Mouse (Mus musculus) intestine, embryonic 15.5 days (tissue): ENCODE data around the gene Trpv2. TPM values are rescaled to one million over a fixed set of nuclear protein-coding genes. Genes with fewer than 3 reads are reported as not detected.
A peak's percentile ranks its signal among the peaks of the same experiment; 100 is the strongest.

Experiments
- ATAC-seq: fragments of 200-750 bp; cut with Nextera tagmentation; 2 replicates; pipeline ENCODE4 v1.8.0; 2017; ENCODE audit warnings: moderate TSS enrichment, moderate library complexity
- H3K27ac ChIP-seq: fragments of 300-500 bp; sonication (generic); 2 replicates; pipeline ENCODE4 v1.5.1; 2015; ENCODE audit warnings: mild to moderate bottlenecking, inconsistent platforms
- H3K27me3 ChIP-seq: fragments of 300-500 bp; sonication (generic); replicated peaks from 2 replicates; pipeline ENCODE4 v1.6.1; 2015; ENCODE audit warnings: inconsistent platforms
- H3K36me3 ChIP-seq: fragments of 300-500 bp; sonication (generic); 2 replicates; pipeline ENCODE4 v1.6.1; 2015; ENCODE audit warnings: inconsistent platforms
- H3K4me1 ChIP-seq: fragments of 300-500 bp; sonication (generic); replicated peaks from 2 replicates; pipeline ENCODE4 v1.6.1; 2015; ENCODE audit warnings: inconsistent platforms
- H3K4me2 ChIP-seq: fragments of 300-500 bp; sonication (generic); replicated peaks from 2 replicates; pipeline ENCODE4 v1.6.1; 2015; ENCODE audit warnings: mild to moderate bottlenecking, inconsistent platforms
- H3K4me3 ChIP-seq: fragments of 300-500 bp; sonication (generic); replicated peaks from 2 replicates; pipeline ENCODE4 v1.5.1; 2015; ENCODE audit warnings: inconsistent platforms
- H3K9ac ChIP-seq: fragments of 300-500 bp; sonication (generic); 2 replicates; pipeline ENCODE4 v1.6.1; 2015; ENCODE audit warnings: inconsistent platforms
- H3K9me3 ChIP-seq: fragments of 300-500 bp; sonication (generic); 2 replicates; pipeline ENCODE4 v1.6.1; 2016; ENCODE audit warnings: inconsistent platforms
- WGBS: fragments of 180-500 bp; shearing (Covaris S2); methylation state at CpG from one replicate; pipeline ENCODE4 v1.1.7; 2015; 5-methylcytosine and 5-hydroxymethylcytosine counted together
- polyA plus RNA-seq: library from polyadenylated mRNA; unstranded; fragments of >200 nt; fragmentation: Nextera tagmentation; extraction: Ambion mirVana; gene quantifications from 2 replicates; pipeline ENCODE4 v1.2.1, GENCODE M21; 2015

Gene Trpv2
- polyA plus RNA-seq, 1 experiment from 2014 or later, result 10.7 TPM

DNA sequence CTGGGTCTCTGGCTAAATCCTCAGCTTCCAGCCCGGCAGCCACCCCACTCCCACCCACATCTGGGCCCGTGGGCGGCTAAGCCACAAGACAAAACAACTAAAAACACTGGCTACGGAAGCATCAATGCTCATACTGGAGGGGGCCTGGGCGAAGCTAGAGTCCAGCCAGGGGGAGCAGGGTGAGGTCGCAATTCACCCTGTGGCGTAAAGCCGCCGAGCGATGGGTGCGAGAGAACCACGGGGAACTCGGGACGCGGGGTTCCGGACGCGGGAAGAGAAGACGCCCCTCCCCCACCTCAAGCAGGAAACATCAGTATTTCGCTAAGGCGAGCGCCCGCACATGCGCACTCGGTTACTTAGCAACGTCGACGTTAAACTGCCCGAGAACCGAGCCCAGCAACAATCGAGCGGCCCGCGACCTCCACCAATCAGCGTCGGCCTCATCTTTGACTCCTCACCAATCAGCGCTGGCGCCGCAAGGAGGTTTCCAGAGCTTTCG is 23.5 kb upstream of the Trpv2 start, which contains the start of gene Ubb:
TSS of gene Ubb (plus strand) at position 445 of the 499 bp plus-strand sequence.
- peak within 1 kb of the TSS; percentile 66 for H3K4me2 ChIP-seq
- WGBS, result under 1% methylated on average over 40 of the region's 40 CpGs
- H3K4me1 ChIP-seq, result peaks cover 13% of the 10 kb centered on the region; the same call in 1 of the 2 replicates
- H3K36me3 ChIP-seq, result no peaks in the 10 kb centered on the region; the same call in 1 of the 2 replicates
- H3K9me3 ChIP-seq, result no peaks in the 10 kb centered on the region
- peak within 1 kb of the TSS; percentile 85 for H3K9ac ChIP-seq
- peak within 1 kb of the TSS; percentile 66 for H3K4me3 ChIP-seq
- peak within 1 kb of the TSS; percentile 97 for H3K27ac ChIP-seq
- ATAC-seq, result peak; percentile 97
- H3K27me3 ChIP-seq, result no peaks in the 10 kb centered on the region

DNA sequence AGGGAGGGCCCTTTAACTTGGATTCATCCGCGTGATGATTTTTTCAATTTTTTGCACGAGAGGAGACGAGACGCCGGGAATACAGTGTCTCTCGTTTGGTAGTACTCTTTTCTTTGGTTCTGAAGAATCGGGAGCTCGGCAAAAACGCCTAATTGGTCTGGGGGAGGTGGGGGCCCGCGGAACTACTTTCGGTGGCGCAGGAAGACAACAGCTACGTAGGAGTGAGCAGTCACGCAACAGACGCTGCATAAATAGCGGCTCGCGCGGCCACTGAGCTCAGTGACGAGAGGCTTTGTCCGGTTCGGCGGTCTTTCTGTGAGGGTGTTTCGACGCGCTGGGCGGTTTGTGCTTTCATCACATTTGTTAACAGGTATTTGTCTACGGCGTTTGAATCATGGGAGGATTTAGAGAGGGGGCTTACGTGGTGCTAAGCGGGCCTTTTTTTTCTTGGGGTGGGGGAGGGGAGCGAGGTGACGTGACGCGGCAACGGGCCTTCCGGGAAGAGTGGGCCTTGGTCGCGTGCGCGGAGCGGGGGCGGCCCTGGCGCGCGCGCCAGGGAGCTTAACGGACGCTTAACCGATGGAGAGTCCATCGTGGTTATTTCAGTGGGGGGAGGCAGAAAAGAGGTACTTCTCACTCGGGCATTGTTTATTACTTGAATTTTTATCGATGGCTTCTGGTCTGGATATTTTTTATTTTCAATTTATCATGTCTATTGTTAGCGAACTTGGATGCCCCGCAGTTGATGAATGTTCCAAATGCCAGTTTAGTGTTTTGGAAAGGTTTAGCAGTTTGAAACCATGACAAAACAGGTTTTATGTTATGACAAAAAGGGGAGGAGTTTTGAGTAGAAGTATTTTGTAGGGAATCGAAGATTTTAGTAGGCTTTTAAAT is 22.8 kb upstream of the Trpv2 start:
- H3K4me3 ChIP-seq, result peak overlapping the region; percentile 66
- no peaks in the 10 kb centered on the region for H3K9me3 ChIP-seq
- peak overlapping the region; percentile 97 for H3K27ac ChIP-seq
- no peaks in the 10 kb centered on the region; the same call in 1 of the 2 replicates for H3K36me3 ChIP-seq
- under 1% methylated on average over 58 of the region's 58 CpGs for WGBS
- peak; percentile 89 for ATAC-seq
- H3K9ac ChIP-seq, result peak overlapping the region; percentile 66
- H3K27me3 ChIP-seq, result no peaks in the 10 kb centered on the region
- peak overlapping the region; percentile 50 for H3K4me2 ChIP-seq
- peaks cover 13% of the 10 kb centered on the region; the same call in 1 of the 2 replicates for H3K4me1 ChIP-seq

DNA sequence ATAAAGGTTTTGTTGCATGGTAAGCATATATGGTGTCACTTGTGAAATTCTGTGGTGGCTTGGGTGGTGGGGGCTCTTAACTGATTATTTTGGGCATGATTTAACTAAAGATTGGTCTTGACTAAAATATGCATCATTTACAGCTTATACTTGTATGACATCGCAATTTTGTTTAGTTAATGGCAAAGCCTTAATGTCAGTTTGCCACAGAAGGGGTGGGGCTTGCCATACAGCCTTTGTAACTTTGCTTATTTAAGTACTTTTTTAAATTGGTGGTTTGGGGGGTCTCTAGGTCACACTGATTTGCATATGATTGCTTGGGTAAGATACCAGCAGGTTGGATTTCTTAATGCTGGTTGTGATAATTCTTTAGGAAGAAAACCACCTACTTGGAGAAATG is 21.1 kb upstream of the Trpv2 start:
- Histone ChIP-seq H3K9ac (peak overlapping the region; percentile 21), H3K27ac (no peak overlapping the region), H3K4me1 (peaks cover 13% of the 10 kb centered on the region; the same call in 1 of the 2 replicates), H3K36me3 (no peaks in the 10 kb centered on the region; the same call in 1 of the 2 replicates), H3K4me2 (peak overlapping the region; percentile 79), H3K9me3 (no peaks in the 10 kb centered on the region), H3K4me3 (peak overlapping the region; percentile 41), H3K27me3 (no peaks in the 10 kb centered on the region)
- 20% methylated on average over 1 of the region's 1 CpGs for WGBS
- no peak for ATAC-seq

DNA sequence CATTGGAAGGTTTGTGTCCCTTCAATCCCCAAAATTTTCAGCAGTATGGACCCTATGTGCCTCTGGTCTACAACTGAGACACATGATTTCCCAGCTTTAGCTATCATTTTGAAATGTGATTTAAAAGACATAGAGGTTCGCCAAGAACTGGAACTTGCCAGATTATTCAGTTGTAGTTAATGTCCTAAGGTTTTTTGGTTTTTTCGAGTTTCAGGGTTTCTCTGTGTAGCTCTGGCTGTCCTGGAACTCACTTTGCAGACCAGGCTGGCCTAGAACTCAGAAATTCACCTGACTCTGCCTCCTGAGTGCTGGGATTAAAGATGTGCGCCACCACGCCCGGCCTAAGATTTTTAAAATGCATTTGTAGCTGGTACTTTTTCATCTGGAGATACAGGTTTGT is 20.7 kb upstream of the Trpv2 start:
- no peaks in the 10 kb centered on the region for H3K9me3 ChIP-seq
- peak overlapping the region; percentile 41 for H3K4me3 ChIP-seq
- no peaks in the 10 kb centered on the region; the same call in 1 of the 2 replicates for H3K36me3 ChIP-seq
- H3K27ac ChIP-seq, result no peak overlapping the region
- ATAC-seq, result no peak
- H3K4me2 ChIP-seq, result peak overlapping the region; percentile 79
- H3K4me1 ChIP-seq, result peaks cover 13% of the 10 kb centered on the region; the same call in 1 of the 2 replicates
- WGBS, result 75% methylated on average over 5 of the region's 5 CpGs
- H3K27me3 ChIP-seq, result no peaks in the 10 kb centered on the region
- H3K9ac ChIP-seq, result peak overlapping the region; percentile 21

DNA sequence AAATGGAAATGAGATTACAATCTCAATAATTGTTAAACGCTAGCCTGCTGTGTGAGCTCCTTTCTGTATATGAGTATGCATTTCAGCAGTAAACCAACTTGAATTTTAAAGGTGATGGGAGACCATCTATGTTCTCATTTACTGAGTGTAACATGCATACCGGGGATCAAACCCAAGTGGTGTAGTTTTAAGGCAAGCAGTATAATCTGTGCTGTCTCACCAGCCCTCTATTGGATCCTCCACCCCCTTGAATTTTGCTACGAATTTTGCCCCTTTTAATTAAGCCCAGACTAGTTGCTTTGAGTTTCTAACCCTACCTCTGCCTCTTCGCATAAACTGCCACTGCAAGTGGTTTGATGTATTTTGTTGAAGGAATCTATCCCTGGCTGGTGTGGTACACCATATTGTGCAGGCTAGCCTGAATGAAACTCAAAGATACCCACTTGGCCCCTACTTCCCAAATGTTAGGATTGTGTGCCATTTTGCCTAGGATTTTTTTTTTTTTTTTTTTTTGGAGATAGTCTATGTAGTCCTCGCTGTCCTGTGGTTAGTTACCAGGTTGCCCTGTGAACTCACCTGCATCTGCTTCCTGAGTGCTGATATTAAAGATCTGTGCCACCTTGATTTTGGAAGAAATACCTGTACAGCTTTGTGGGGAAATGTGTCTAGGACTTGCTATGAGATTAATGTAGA is 20.0 kb upstream of the Trpv2 start:
- Histone ChIP-seq H3K4me2 (peak overlapping the region; percentile 79), H3K27me3 (no peaks in the 10 kb centered on the region), H3K4me3 (peak overlapping the region; percentile 41), H3K4me1 (peaks cover 15% of the 10 kb centered on the region; the same call in 1 of the 2 replicates), H3K9me3 (no peaks in the 10 kb centered on the region), H3K9ac (peak overlapping the region; percentile 21; the same call in 1 of the 2 replicates), H3K36me3 (no peaks in the 10 kb centered on the region; the same call in 1 of the 2 replicates), H3K27ac (no peak overlapping the region)
- WGBS, result 75% methylated on average over 5 of the region's 5 CpGs
- ATAC-seq, result no peak

DNA sequence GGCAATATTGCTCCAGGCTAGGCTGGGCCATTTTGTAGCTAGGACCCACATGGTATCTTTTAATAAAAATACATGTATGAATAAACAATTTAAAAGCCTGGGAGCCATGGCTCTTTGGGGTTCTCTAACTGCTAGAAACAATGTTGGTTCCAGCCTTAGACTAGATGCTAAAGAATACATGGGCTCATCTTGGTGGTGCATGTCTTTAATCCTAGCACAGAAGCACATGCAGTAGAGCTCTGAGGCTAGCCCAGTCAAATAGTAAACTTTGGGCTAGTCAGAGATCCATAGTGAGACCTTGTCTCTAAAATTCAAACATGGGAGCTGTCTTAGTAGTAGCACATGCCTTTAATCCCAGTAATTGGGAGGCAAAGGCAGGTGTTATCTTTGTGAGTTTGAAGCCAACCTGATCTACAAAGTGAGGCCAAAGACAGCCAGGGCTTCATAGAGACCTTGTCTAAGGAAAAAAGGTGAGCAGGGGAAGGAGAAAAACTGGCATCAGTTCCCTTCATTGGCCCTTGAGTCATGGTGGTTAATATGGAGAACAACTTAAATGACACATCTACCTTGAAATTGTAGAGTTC is 19.3 kb upstream of the Trpv2 start:
- H3K36me3 ChIP-seq, result no peaks in the 10 kb centered on the region; the same call in 1 of the 2 replicates
- peaks cover 15% of the 10 kb centered on the region; the same call in 1 of the 2 replicates for H3K4me1 ChIP-seq
- no peak for ATAC-seq
- H3K4me3 ChIP-seq, result no peak overlapping the region; the same call in 1 of the 2 replicates
- H3K9ac ChIP-seq, result no peak overlapping the region
- no peaks in the 10 kb centered on the region for H3K27me3 ChIP-seq
- H3K27ac ChIP-seq, result no peak overlapping the region
- H3K4me2 ChIP-seq, result peak overlapping the region; percentile 79
- no peaks in the 10 kb centered on the region for H3K9me3 ChIP-seq

DNA sequence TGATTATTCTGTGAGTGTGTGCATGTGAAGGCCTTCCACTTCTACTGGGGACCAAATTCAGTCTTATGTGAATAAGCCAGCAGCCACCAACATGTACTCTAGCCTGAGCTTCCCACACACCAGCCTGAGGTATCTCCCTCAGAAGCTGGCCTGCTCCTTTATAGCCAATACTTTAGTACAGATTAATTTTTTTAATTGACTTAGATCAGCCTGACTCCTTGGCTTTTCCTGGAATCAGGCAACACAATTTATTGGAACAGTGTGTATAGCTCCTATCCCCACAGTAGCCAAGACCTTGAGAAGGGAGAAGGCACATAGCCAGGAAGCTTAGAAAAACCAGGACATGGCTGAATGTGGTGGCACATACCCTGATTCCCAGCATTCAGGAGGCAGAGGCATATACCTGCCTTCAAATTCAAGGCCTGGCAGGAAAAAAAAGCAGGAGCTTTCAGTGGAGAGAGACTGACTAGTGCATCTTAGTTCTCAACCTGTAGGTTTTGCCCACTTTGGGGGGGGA is 18.3 kb upstream of the Trpv2 start:
- H3K4me3 ChIP-seq, result no peak overlapping the region
- no peak overlapping the region for H3K9ac ChIP-seq
- H3K27ac ChIP-seq, result 0 out of 2 replicates have a peak overlapping the region, but pooled peaks have one; percentile 9
- H3K36me3 ChIP-seq, result no peaks in the 10 kb centered on the region; the same call in 1 of the 2 replicates
- peaks cover 15% of the 10 kb centered on the region; the same call in 1 of the 2 replicates for H3K4me1 ChIP-seq
- no peaks in the 10 kb centered on the region for H3K27me3 ChIP-seq
- no peak overlapping the region for H3K4me2 ChIP-seq
- ATAC-seq, result no peak
- no peaks in the 10 kb centered on the region for H3K9me3 ChIP-seq

DNA sequence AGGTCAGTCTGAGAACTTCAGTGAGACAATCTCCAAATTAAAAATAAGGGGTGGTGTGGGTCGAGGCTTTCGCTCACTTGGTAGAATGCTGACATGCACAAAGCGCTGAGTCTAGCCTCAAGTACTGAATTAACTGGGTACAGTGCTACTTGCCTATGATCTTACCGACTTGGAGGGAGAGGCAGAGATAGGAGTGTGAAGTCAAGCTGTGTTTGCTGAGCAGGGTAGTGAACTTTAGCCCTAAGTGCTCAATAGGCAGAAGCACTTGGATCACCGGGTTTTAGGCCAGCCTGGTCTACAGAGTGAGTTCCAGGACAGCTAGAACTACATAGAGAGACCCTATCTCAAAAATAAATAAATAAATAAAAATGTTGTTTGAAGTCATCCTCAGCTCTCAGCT is 17.1 kb upstream of the Trpv2 start:
- no peaks in the 10 kb centered on the region for H3K27me3 ChIP-seq
- H3K4me2 ChIP-seq, result no peak overlapping the region
- WGBS, result 50% methylated on average over 5 of the region's 5 CpGs
- no peaks in the 10 kb centered on the region; the same call in 1 of the 2 replicates for H3K9me3 ChIP-seq
- H3K4me3 ChIP-seq, result no peak overlapping the region
- H3K9ac ChIP-seq, result no peak overlapping the region
- no peaks in the 10 kb centered on the region; the same call in 1 of the 2 replicates for H3K36me3 ChIP-seq
- ATAC-seq, result peak; percentile 84
- H3K4me1 ChIP-seq, result peaks cover 15% of the 10 kb centered on the region; the same call in 1 of the 2 replicates
- no peak overlapping the region; the same call in 1 of the 2 replicates for H3K27ac ChIP-seq

DNA sequence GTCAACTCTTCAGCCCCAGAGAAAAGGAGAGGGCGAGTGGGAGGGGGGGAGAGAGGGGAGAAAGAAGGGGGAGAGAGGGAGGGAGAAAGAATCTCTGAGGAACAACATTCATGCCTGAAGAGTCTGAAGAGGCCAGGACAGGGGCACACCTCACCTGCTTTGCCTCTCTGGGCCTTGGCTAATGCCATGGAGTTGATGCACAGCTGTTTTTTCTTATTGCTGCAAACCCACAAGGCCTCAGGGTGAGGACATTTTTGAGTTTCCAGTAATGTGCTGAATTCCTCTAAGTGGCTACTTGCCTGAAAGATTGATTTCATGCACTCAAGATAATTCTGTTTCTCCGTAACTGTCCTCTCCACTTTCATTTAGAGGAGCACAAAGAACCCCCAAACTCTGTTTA is 16.1 kb upstream of the Trpv2 start:
- Histone ChIP-seq H3K4me2 (no peak overlapping the region), H3K27ac (no peak overlapping the region), H3K36me3 (no peaks in the 10 kb centered on the region; the same call in 1 of the 2 replicates), H3K4me3 (no peak overlapping the region), H3K9me3 (no peaks in the 10 kb centered on the region; the same call in 1 of the 2 replicates), H3K9ac (no peak overlapping the region), H3K27me3 (no peaks in the 10 kb centered on the region), H3K4me1 (peaks cover 15% of the 10 kb centered on the region; the same call in 1 of the 2 replicates)
- WGBS, result 58% methylated on average over 2 of the region's 2 CpGs
- ATAC-seq, result no peak

DNA sequence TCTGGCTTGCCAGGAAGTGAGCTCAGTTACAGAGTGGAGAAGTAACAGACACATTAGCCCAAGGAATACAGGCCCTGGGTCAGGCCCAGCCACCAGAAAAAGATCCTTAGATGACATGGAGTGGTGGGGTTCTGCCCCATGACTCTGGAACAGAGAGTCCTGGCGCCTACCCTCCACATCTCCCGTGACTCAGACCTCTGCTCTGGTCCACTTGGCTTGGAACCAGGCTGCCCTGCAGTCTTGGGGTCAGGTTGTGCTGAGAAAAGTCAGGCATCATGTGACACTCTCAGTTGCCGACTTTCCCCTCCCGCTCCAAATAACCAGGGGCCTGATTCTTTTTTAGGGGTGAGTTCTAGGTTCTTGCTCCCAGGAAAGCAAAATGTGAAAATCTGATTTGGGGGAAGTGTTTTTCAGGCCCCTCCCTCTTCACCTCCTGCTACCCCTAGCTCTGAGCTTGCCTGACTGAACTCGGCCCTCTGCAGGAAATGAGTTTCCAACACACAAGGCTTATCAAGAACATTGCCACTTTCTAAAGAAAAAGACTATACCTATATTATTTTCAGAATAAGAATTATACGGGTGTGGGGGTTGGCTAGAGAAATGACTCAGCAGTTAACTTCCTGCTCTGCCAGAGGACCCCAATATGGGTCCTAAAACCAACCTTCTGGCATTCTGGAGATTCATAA is 15.2 kb upstream of the Trpv2 start:
- no peaks in the 10 kb centered on the region; the same call in 1 of the 2 replicates for H3K9me3 ChIP-seq
- WGBS, result 56% methylated on average over 6 of the region's 6 CpGs
- no peak overlapping the region for H3K4me3 ChIP-seq
- H3K9ac ChIP-seq, result no peak overlapping the region
- no peaks in the 10 kb centered on the region for H3K27me3 ChIP-seq
- H3K27ac ChIP-seq, result no peak overlapping the region
- H3K4me1 ChIP-seq, result peaks cover 9% of the 10 kb centered on the region; the same call in 1 of the 2 replicates
- H3K4me2 ChIP-seq, result no peak overlapping the region
- ATAC-seq, result peak; percentile 26; the same call in 1 of the 2 replicates
- no peaks in the 10 kb centered on the region for H3K36me3 ChIP-seq

DNA sequence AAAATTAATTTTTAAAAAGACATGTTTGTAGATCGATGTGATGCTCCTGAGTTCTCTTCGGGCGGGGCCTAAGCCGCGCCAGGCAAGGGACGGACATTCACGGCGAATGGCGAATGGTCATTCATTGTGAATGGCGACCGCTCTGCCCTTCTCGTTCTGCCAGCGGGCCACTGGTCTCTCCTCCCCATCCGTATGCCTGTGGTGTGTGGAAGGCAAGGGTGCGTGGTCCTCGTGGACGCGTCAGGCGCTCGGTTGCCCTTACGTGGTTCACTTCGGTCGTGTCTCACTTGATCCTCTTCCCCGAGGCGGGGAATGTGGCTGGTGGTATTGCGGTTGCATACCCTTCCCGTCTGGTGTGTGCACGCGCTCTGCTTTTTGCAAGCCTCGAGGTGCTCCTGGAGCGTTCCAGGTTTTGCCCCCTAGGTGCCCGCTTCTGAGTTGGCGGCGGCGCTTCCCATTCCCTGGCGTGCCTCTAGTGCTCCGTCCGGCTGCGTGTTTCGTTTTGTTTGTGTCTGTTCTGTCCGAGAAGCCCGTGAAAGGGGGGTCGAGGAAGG is 13.7 kb upstream of the Trpv2 start:
- Histone ChIP-seq H3K9ac (peak overlapping the region; percentile 21; the same call in 1 of the 2 replicates), H3K4me3 (peak overlapping the region; percentile 32), H3K4me1 (peaks cover 3% of the 10 kb centered on the region; the same call in 1 of the 2 replicates), H3K9me3 (no peaks in the 10 kb centered on the region; the same call in 1 of the 2 replicates), H3K27me3 (no peaks in the 10 kb centered on the region), H3K36me3 (no peaks in the 10 kb centered on the region), H3K4me2 (peak overlapping the region; percentile 69), H3K27ac (no peak overlapping the region)
- ATAC-seq, result no peak
- WGBS, result 30% methylated on average over 43 of the region's 43 CpGs
